Mouse (Mus musculus): Measurements from ENCODE around the gene Kank2. TPM values are rescaled to one million over a fixed set of nuclear protein-coding genes. Genes with fewer than 3 reads are reported as not detected.
"Not testable (repeated sequence)": the region's sequence is repeated elsewhere in the genome, so short reads cannot be mapped to it uniquely, and the experiment has no call there.

Kank2 gene
- total RNA-seq, 2 experiments from 2014 or later = 8.4 to 9.1 TPM

DNA sequence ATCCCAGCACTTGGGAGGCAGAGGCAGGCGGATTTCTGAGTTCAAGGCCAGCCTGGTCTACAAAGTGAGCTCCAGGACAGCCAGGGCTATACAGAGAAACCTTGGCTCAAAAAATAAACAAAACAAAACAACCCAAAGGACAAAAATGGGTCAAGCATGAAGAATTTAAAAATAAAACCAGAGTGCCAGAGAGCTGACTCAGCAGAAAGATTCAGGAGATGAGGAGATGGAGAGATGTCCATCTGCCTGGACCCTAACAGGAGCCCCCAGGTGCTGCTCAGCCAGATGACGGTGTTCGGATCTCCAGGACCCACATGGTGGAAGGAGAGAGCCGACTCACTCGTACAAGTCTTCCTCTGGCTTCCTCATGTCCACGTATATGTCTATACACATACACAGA, 20.0 kb upstream of the Kank2 start:
- no peak for DNase-seq (ENCODE audit: low spot score in 2 of 2)

DNA sequence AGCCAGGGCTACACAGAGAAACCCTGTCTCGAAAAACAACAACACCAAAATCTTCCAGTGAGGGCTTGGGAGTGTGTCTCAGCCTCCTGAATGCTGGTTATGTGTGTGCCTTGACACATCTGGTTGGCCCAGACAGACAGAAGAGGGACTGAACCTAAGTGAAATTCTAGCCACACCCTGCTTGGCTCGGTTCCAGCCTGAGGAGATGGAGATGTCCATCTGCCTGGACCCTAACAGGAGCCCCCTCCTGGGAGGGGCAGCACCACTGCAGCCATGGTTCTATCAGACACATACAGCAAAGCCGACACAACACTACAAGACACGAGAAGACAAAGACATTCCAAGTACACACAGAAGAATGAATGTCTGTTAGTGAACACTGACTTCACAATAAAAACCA, 19.6 kb upstream of the Kank2 start:
- no peak for DNase-seq (ENCODE audit: low spot score in 2 of 2)

DNA sequence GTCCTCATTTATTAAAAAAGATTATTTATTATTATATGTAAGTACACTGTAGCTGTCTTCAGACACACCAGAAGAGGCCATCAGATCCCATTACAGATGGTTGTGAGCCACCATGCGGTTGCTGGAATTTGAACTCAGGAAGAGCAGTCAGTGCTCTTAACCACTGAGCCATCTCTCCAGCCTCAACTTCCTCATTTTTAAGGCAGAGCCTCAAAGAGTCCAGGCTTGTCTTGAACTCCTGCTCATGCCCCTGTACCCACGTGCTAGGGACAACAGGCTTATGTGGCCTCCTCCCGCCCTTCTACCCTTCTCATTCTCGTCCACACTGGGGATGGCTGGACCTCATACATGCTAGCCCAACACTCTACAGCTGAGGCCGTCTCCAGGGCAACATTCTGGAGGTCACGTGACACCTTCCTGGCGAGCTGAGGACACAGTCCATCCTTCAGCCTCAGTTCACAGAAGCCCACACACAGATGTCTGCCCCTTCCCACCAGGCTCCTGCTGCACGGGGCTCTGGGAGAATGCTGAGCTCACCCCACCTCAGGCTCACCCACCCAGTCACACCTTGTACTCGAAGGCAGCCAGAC, 18.3 kb upstream of the Kank2 start:
- no peak for DNase-seq (ENCODE audit: low spot score in 2 of 2)

DNA sequence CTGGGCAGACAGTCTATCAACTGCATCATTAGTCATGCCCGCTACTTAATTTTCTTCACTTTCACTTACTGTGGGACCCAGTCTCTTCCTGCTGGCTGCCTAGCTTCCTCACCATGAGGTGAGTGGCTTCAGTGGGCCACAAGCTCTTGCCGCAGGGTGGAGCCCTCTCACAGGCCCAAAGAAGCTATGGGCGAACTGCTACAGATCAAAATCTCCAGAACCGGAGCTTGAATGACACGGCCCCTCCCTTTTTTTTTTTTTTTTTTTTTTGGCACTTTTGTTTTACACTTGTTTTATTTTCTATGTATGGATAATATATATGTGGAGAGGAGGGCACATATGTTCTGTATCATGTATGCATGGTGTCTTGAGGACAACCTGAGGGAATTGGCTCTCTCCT, 12.6 kb upstream of the Kank2 start:
- no peak for DNase-seq (ENCODE audit: low spot score in 2 of 2)

DNA sequence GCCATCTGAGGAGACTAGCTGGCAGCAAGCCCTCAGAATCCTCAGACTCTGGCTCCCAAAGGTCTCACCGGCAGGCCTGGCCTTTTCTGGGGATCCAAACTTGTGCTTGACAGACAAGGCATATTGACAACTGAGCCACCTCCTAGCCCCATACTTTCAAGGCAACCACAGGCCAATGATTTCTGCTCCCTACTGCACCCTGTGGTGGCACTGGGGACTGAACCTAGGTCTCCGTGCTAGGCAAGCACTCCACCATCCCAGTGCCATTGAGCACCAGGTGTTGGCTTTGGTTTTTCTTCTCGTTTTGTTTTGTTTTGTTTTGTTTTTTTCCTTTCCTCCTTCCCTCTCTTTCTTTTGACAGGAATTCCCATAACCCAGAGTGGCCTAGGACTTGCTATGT, 10.0 kb upstream of the Kank2 start:
- no peak for DNase-seq (ENCODE audit: low spot score in 2 of 2)

DNA sequence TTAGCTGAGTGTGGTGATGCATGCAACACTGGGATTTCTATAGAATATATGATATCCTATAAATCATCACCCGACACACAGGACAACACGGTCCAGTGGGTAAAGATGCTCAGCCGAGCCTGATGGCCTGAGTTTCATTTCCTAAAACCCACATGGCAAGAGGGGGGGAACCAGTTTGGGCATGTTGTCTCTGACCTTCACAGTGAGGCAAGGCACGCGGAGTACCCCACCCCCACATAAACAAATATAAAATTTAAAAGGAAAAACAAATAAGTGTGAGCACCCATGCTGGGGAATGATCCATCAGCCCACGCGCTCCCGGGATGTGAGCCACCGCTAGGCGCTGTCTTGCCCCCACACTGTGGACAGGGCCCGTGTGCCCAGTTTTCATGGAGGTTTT, 8.4 kb upstream of the Kank2 start:
- no peak for DNase-seq (ENCODE audit: low spot score in 2 of 2)

DNA sequence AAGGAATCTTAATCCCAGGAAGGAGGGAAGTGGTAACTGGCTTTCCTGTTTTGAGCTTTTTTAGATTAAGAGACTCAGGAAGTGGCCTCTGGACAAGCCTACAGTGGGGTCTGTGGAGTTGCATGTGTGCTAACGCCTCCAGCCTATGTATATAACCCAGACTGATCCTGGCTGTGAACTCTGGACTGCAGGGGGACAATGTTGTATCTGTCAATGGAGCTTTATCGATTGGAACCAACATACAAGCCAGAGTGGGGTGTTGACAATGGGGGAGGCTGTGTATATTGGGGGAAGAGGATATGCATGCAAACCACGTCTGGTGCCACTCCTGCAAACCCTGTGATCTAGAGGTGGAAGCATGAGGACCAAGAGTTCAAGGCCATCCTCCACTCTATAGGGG, 7.8 kb upstream of the Kank2 start:
- DNase-seq (ENCODE audit: low spot score in 2 of 2) = no peak

DNA sequence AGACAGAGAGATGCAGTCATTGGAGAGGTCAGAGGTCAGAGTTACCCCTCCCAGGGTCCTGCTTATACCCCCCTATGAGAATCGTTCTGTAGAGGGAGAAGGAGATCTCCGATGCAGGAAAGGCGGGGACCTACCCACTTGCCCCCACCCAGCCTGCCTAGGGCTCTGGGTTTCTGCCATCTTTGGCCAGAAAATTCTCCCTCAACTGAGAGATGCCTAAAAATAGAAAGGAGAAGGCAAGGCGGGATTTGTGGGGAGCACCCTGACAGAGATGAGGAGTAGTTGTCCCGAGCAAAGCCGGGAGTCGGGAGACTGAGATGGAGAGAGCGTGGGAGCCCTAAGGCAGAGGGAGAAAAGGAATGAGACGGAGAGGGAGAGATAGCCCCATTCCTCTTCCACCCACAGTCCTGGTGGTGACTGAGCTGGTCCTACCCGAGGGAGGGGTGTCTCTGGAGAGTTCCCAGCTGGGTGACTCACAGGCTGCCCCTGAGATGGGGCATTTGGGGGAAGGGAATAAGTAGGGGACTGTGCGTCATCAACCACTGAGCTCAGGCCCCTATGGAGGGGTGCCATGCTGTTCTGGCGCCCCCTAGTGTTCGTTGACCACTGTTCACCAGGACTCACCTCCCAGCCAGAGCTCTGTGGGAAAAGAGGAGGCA, 5.6 kb upstream of the Kank2 start:
- DNase-seq (ENCODE audit: low spot score in 2 of 2) = peak; percentile 87 to 93

DNA sequence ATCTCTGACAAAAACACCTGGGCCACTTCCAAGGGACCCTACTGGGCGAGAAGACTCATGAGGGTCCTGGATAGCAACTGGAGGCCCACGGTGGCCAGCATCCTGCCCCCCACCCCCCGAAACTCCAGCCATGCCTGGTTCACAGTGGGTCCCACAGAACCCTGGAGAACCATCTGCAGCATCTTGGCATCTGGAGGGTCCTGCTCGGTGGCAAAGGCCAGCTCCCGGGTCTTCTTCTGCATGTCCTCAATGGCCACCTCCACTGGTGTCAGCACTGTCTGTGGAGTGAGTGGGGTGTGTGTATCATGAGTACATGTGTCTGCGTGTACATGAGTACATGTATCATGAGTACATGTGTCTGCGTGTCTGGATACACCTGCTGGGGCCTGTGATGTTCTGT, 3.0 kb upstream of the Kank2 start:
- DNase-seq (ENCODE audit: low spot score in 2 of 2) = no peak

DNA sequence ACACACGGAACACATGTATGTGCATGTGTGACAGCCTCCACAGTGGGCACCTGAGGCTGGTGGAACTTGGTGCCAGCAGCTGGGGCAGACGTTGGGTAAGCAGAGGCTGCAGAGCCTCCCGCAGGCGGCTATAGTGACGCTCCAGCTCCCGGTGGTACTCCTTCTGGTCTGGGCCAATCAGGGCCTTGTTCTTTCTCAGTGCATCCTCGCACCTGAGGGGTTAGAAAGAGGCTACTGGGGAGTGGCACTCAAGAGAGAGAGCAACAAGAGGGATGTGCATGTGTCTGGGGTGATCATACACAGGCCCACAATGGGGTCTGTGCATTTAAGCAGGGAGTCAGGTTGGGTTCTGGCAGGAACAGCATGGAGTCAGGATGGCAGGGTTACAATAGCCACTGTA, 2.6 kb upstream of the Kank2 start:
- DNase-seq (ENCODE audit: low spot score in 2 of 2) = no peak

DNA sequence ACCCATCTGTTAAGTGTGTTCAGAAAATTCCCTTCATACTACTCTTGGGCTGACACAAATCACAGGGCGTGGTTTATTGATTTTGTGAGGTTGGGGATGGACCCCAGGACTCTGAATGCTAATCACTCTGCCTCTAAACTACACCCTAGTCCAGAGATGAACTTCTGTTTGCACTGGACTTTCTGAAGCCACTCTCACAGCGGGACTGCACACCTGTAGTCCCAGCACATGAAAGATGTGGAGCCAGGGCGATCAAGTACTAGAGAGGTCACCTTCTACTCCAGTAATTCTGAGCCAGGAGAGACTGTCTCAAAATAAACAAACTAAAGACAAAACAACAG, 436 bp upstream of the Kank2 start:
- DNase-seq (ENCODE audit: low spot score in 2 of 2) = no peak

DNA sequence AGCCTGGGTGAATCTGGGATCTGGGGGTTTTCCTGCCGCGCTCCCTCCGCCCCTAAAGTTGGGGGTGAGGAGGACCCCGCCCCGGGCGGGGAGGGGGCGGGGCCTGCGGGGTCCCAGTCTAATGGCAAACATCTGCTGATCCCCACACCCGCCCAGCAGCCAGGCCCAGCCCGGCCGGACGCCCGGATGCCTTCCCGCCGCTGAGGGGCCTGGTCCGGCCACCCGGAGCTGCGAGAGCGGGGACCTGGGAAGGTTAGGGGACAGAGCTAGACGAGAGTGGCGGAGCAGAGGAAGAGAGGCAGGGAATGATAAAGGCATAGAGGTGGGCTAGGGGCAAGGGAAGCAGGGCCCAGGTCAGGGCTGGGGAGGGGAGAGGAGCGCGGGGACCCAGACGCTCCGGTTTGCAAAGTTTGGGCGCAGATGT, 611 bp downstream of the Kank2 start:
- DNase-seq (ENCODE audit: low spot score in 2 of 2) = no peak

DNA sequence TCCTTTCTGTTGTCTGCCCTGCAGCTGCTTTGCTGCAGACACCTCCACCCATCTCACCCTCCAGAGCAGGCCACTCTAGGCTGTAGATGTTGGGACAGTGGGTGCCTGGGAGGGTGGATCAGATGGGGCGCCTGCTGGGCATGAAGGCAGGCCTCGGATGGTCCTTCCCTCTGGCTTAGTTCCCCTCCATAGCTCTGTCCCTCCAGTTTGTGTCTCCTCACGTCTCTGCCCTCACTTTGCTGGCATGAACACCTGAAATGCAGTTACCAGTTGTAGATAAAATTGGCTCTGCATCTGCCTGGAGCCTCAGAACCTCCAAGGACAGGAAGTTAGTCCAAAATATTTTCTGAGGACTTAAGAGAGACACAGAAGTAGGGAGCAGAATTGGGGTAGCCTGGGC, 1.6 kb downstream of the Kank2 start:
- DNase-seq (ENCODE audit: low spot score in 2 of 2) = no peak

DNA sequence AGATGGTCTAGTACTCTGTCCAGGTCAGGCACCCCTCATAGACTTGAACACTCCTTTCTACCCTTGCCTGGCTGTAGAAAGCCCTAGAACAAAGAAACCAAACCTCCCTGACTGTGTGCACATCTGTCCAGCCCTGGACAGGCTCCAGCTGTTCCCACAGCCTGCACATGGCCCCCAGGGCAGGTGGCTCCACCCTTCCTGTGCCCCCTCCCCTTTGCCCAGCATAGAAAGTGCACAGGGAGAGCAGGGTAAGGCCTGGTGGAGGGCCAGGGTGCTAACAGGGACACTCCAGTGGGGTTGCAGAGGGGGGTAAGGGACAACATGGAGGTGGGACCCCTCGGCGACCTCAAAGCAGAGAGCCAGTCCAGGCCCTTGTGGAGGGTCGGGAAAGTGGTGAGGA, 2.3 kb downstream of the Kank2 start:
- no peak for DNase-seq (ENCODE audit: low spot score in 2 of 2)

DNA sequence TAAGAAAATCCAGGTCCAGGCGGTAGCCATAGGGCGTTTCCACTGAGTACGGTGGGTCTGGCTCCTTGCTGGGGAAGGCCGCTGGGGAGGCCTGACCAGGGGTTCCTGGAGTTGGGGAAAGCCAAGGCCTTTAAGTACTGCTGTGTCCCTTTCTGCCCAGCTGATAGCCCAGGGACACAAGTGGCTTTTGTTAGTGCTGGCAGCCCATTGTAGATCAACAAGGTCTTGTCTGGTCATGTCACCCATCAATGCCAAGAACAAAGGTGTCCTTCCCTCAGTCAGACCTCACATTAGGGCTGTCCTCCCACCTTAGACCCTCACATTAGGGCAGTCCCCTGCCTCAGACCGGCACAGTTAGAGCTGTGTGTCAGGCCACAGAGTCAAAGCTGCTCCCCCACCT, 3.0 kb downstream of the Kank2 start:
- no peak for DNase-seq (ENCODE audit: low spot score in 2 of 2)

DNA sequence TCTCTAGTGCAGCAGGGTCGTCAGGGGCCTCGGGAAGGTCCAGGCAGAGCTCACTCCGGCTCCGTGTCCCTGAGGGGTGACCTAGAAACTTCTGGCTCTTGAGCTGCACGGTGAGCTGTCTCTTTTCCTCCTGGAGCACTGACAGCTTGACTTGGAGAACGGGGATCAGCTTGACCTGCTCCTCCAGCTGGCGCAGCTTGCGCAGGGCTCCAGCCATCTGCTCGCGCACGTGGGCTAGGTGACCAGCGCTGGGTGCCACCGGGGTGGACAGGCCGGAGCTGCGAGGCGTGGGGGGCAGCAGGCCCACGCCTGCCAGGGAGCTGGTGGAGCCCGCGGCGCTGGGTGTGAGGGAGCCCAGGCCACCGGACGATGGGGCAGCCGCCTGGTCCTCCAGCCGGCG, 3.6 kb downstream of the Kank2 start:
- no peak for DNase-seq (ENCODE audit: low spot score in 2 of 2)

DNA sequence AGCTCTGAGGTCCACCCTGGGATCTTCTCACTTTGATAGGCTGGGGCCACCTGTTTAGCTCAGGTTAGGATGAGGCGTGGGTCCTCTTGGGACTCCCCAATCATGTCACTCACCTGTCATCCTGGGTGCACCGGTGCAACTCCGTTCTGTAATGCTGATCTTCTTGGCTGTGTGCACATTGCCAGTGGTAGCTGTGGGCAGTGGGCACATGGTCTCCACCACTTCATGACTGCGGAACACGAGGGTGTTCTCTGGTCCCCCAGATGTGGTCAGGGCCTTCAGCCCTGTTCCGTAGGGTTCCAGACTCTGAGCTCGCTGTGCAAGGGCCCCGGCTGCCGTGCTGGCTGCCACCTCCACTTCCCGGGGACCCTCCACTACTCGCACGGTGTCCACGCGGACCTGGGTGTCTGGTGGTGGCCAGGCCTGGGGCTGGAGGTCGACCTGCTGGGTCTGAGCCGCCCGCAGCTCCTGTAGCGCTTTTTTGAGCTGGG, 4.2 kb downstream of the Kank2 start:
- DNase-seq (ENCODE audit: low spot score in 2 of 2) = no peak

DNA sequence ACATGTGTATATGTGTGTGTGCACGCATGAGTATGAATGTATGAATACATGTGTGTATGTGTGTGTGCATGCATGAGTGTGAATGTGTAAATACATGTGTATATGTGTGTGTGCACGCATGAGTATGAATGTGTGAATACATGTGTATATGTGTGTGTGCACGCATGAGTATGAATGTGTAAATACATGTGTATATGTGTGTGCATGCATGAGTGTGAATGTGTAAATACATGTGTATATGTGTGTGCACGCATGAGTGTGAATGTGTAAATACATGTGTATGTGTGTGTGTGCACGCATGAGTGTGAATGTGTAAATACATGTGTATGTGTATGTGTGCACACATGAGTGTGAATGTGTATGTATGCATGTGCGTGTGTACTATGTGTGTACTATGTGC, 5.0 kb downstream of the Kank2 start:
- not testable (repeated sequence) for DNase-seq (ENCODE audit: low spot score in 2 of 2)

DNA sequence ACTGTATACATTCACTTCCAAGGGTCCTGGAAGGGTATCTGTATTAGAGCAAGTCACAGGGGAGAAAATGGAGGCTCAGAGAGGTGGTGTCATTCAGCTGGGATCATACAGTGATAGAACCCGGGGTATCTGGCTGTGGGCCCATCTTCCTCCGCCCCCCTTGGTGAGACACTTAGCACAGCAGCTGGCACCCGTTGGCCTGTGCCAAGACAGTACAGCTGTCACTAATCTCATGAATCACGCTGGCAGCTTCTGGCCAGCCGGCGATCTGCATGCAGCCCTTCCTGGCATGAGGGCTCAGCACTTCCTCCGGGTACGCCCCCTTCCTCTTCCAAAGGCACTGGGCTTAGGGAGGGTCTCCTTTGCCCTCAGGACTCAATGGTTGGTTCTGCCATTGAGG, 5.9 kb downstream of the Kank2 start:
- DNase-seq (ENCODE audit: low spot score in 2 of 2) = peak; percentile 45 to 53

DNA sequence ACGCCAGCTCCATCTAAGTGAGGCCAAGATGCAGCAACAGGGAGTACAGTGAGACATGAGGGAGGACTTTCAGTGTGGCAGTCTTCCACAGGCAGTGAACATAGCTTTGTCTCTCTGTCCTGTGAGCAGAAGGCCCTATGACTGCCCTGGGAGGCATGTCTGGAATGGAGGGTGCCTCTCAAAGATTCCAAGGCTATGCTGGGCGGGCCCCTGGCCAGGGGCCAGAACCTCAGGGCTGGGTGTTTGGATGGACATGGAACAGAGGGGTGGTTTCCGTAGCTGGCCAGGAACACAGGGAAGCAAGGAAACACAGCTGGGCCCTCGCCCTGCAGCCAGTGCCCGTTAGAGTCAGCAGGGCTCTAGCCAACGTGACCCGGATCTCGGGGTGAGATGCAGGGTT, 6.7 kb downstream of the Kank2 start:
- DNase-seq (ENCODE audit: low spot score in 2 of 2) = no peak

DNA sequence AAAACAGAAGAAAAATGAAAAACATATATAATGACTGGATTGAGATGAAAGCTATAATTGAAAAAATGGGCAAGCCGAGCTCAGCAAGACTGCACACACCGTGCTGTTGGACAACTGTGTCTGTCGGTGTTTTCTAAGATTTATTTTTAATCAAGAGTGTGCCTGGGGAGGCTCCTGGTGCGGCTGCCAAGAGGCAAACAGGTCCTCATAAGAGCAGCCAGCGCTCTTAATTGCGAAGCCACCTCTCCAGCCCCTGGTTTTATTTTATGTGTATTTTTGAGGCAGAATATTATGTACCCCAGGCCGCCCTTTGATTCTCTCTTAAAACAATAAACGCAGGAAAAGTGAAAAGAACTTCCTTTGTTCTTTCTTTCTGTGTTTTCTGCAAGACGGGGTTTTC, 10.3 kb downstream of the Kank2 start:
- no peak for DNase-seq (ENCODE audit: low spot score in 2 of 2)

DNA sequence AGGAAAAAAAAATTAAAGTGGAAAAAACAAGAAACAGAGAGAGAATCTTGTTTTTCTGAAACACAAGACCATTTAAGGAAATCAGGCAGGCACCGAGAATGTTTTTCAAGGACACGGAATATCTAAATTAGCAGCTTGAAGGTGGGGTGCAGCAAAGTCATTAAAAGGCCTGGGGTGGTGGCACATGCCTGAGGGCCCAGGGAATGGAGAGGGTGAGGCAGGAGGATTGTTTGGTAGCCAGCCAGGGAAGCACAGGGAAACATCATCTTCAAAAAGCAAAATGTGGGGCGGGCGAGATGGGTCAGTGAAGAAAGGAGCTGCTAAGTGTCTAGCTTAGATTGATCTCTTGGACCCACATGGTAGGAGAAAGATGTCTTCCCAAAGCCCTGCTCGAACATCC, 10.9 kb downstream of the Kank2 start:
- DNase-seq (ENCODE audit: low spot score in 2 of 2) = no peak

DNA sequence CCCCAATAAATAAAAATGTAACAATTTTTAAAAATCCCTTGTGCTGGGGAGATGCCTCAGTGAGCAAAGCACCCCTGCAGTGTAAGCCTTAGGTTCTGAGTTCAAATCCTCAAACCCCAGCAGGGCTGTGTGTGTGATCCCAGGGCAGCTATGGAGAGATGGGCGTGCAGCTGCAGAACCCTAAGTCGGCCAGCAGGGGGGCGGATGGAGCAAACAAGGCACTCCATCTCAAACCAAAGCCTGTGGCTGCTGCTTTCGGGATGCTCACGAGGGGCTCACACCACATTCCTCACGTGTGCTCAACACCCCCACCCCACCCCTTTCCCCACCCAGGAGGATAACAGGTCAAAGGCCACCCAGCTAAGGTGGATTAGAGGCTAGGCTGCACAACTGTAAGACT, 11.6 kb downstream of the Kank2 start:
- peak; percentile 65 to 75 for DNase-seq (ENCODE audit: low spot score in 2 of 2)
